Comparison of ENCODE assay signal across 11 mouse cellular contexts in the genomic region with DNA sequence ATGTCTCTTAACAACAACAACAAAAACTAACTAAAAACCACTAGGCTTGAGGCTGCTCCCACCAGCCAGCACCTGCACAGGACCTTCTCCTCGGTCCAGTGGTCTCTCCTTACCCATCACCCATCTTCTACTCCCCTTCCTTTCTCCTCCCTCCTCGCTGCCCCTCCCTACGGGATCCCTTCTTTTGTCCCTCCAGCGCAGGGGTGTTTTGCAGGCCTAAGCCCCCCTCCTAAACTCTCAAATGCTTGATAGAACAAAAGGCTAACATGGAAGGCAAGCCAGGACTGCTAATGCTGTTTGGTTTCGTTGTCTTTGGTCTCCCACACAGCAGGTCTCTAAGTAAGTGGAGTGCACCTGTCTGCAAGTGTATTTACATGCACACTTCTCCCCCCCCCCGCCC. TPM values are rescaled to one million over a fixed set of nuclear protein-coding genes. Genes with fewer than 3 reads are reported as not detected.
DNase-seq lines count a peak whose midpoint lies in the region; ATAC-seq lines count a peak whose summit lies in the region.
"Had no signal": no experiment of that assay in that cellular context is flagged by ENCODE, and none has a peak within 500 bp of the region (broad histone marks: within the 10 kb centered on the region; RNA-seq: fewer than 3 reads in every experiment).

No protein-coding gene starts in this region.

- no peaks in the 10 kb centered on the region for H3K36me3 ChIP-seq in lung, embryonic 16.5 days (ENCODE audit: control insufficient read depth, insufficient read depth, low read length)
- H3K36me3 ChIP-seq in hindbrain, embryonic 13.5 days = no peaks in the 10 kb centered on the region
- no peaks in the 10 kb centered on the region for H3K36me3 ChIP-seq in neural tube, embryonic 13.5 days

- peaks cover 6% of the 10 kb centered on the region; the same call in 1 of the 2 replicates for H3K4me1 ChIP-seq in lung, embryonic 16.5 days (replicated peaks; ENCODE audit: control insufficient read depth, insufficient read depth, low read length)
- H3K4me1 ChIP-seq in hindbrain, embryonic 13.5 days (replicated peaks) = peaks cover 35% of the 10 kb centered on the region
- H3K4me1 ChIP-seq in neural tube, embryonic 13.5 days (replicated peaks) = peaks cover 29% of the 10 kb centered on the region

- H3K27me3 ChIP-seq in lung, embryonic 16.5 days (ENCODE audit: control insufficient read depth, insufficient read depth, low read depth, low read length) = peaks cover 7% of the 10 kb centered on the region
- H3K27me3 ChIP-seq in hindbrain, embryonic 13.5 days = 0 out of 2 replicates have a peak, but pooled peaks cover 4% of the 10 kb centered on the region
- peaks cover 3% of the 10 kb centered on the region; the same call in 1 of the 2 replicates for H3K27me3 ChIP-seq in neural tube, embryonic 13.5 days

- H3K9me3 ChIP-seq in lung, embryonic 16.5 days (ENCODE audit: control insufficient read depth, low read length) = no peaks in the 10 kb centered on the region
- no peaks in the 10 kb centered on the region for H3K9me3 ChIP-seq in hindbrain, embryonic 13.5 days
- no peaks in the 10 kb centered on the region for H3K9me3 ChIP-seq in neural tube, embryonic 13.5 days

- 25% methylated on average over 6 of the region's 6 CpGs for WGBS in lung, embryonic 16.5 days
- WGBS in hindbrain, embryonic 13.5 days = 7% methylated on average over 6 of the region's 6 CpGs
- WGBS in neural tube, embryonic 13.5 days = 13% methylated on average over 6 of the region's 6 CpGs

- DNase-seq in embryo, embryonic 9.5 days (ENCODE audit: extremely low spot score) = peak; percentile 34
- no peak for DNase-seq in embryo, embryonic 11 days
- no peak for DNase-seq in lung, adult 18-20 months
- DNase-seq in ovary, postnatal 36 days (ENCODE audit: low spot score) = no peak
- no peak for DNase-seq in left cerebral cortex, adult 11 months (ENCODE audit: low spot score)
- DNase-seq: cerebellum, postnatal 14 days had no signal

- ATAC-seq in lung, embryonic 16.5 days (ENCODE audit: low read depth) = no peak
- no peak for ATAC-seq in hindbrain, embryonic 13.5 days (ENCODE audit: low FRiP score)
- ATAC-seq in neural tube, embryonic 13.5 days (ENCODE audit: low read depth) = no peak
- ATAC-seq: intestine, postnatal 0 days had no signal

- H3K27ac ChIP-seq in lung, embryonic 16.5 days (ENCODE audit: low read length) = peak overlapping the region; percentile 23; the same call in 1 of the 2 replicates
- H3K27ac ChIP-seq in hindbrain, embryonic 13.5 days = peak overlapping the region; percentile 79
- H3K27ac ChIP-seq in neural tube, embryonic 13.5 days (replicated peaks) = peak overlapping the region; percentile 49
- H3K27ac ChIP-seq: left cerebral cortex, adult 2 months had no signal

- no peak overlapping the region for H3K4me3 ChIP-seq in lung, embryonic 16.5 days (ENCODE audit: low read length)
- H3K4me3 ChIP-seq in hindbrain, embryonic 13.5 days = no peak overlapping the region
- no peak overlapping the region for H3K4me3 ChIP-seq in neural tube, embryonic 13.5 days
- H3K4me3 ChIP-seq: left cerebral cortex, adult 2 months had no signal

- H3K4me2 ChIP-seq in lung, embryonic 16.5 days (ENCODE audit: low read depth, low read length) = no peak overlapping the region
- H3K4me2 ChIP-seq in hindbrain, embryonic 13.5 days = no peak overlapping the region; the same call in 1 of the 2 replicates
- no peak overlapping the region for H3K4me2 ChIP-seq in neural tube, embryonic 13.5 days

- no peak overlapping the region for H3K9ac ChIP-seq in lung, embryonic 16.5 days (ENCODE audit: low read length)
- no peak overlapping the region for H3K9ac ChIP-seq in hindbrain, embryonic 13.5 days
- H3K9ac ChIP-seq in neural tube, embryonic 13.5 days = 0 out of 2 replicates have a peak overlapping the region, but pooled peaks have one; percentile 9

RNA-seq across cellular contexts. Expression of a gene that starts 44.1 kb away (rescaled TPM):
- polyA plus RNA-seq in lung, embryonic 16.5 days (2015; fragmentation: Nextera tagmentation; extraction: Ambion mirVana) = 19.0 and 19.3 TPM in 2 replicates
- 26.9 and 28.6 TPM in 2 replicates for polyA plus RNA-seq in hindbrain, embryonic 13.5 days (2015; fragmentation: Nextera tagmentation; extraction: Ambion mirVana)
- 25.7 and 25.9 TPM in 2 replicates for polyA plus RNA-seq in neural tube, embryonic 13.5 days (2015; fragmentation: Nextera tagmentation; extraction: Ambion mirVana)

Comparison
In these comparisons a context has a peak if more than half of its experiments do, and no peak if none do; other contexts are left out.
1. H3K27ac ChIP-seq: peak in every context shown above with its lines; median percentile 79 in hindbrain, embryonic 13.5 days; 49 in neural tube, embryonic 13.5 days; 23 in lung, embryonic 16.5 days.